Mouse (Mus musculus): ENCODE data around the gene Tmem176b.

- TF ChIP-seq POLR2A (IDR thresholded peaks at IDR 0.05; ENCODE audit: control insufficient read depth, low read depth, low read length) (no peak), CTCF (IDR thresholded peaks at IDR 0.05; ENCODE audit: control insufficient read depth, insufficient read depth, insufficient replicate concordance, low read depth, low read length) (no peak)
These were observed 10.2 kb downstream of the Tmem176b start for GRCm38 (mm10) chr6:48831141-48831540.
